ENCODE assay signal across 9 mouse cellular contexts in the genomic region with DNA sequence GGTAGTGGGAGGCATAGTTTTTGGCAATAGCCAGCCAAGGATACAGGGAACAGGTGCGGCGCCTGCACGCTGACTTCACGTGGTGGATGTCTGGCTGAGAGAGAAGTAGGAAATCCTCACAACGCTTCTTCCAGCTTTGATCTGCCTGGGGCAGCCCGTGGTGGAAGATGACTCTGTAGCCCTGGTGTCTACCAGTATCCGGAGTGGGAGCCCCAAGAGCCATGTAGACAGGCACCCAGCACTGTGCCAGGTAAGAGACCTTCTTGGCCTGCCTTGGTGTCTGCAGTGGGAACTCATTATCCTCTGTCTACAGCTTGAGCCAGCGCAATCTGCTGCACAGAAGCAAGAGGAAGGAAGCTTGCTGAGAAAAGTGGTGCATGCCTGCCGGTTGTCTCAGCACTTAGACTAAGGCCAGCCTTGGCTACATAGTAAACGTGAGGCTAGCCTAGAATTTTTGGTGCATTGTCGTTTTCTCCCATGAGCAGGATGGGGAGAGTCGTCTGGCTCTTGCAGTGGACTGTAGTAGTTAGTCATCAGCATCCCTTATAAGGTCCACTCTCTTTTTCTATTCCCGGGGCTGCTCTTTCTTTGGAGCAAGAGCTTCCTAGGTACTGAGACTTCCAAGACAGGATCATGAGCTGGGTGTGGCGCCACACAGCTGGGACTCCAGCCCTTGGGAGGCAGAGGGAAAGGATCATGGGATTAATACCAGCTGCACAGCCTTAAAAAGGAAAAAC. TPM values are rescaled to one million over a fixed set of nuclear protein-coding genes. Genes with fewer than 3 reads are reported as not detected.
DNase-seq lines count a peak whose midpoint lies in the region; ATAC-seq and TF ChIP-seq lines count a peak whose summit lies in the region.
"Had no signal": no experiment of that assay in that cellular context is flagged by ENCODE, and none has a peak within 500 bp of the region (broad histone marks: within the 10 kb centered on the region; RNA-seq: fewer than 3 reads in every experiment).

No protein-coding gene starts in this region.

- H3K36me3 ChIP-seq in spleen, adult 2 months (ENCODE audit: control insufficient read depth, insufficient read depth, low read length): no peaks in the 10 kb centered on the region; the same call in 1 of the 2 replicates
- H3K36me3 ChIP-seq in forebrain, embryonic 13.5 days (ENCODE audit: poor library complexity, severe bottlenecking): peaks cover 4% of the 10 kb centered on the region; the same call in 1 of the 2 replicates
- peaks cover 14% of the 10 kb centered on the region; the same call in 1 of the 2 replicates for H3K36me3 ChIP-seq in liver, embryonic 11.5 days (ENCODE audit: control insufficient read depth, insufficient read depth, low read length)
- H3K36me3 ChIP-seq in stomach, embryonic 16.5 days (ENCODE audit: control insufficient read depth, insufficient read depth, low read length): no peaks in the 10 kb centered on the region

- 30% methylated on average over 14 of the region's 14 CpGs for WGBS in spleen, adult 2 months
- 86% methylated on average over 14 of the region's 14 CpGs for WGBS in forebrain, embryonic 13.5 days
- 39% methylated on average over 14 of the region's 14 CpGs for WGBS in liver, embryonic 11.5 days
- WGBS in stomach, embryonic 16.5 days: 65% methylated on average over 14 of the region's 14 CpGs

- no peak for ATAC-seq in forebrain, embryonic 13.5 days
- no peak for ATAC-seq in liver, embryonic 11.5 days (replicated peaks; ENCODE audit: low FRiP score)
- no peak for ATAC-seq in stomach, embryonic 16.5 days (ENCODE audit: insufficient read depth, low FRiP score)

- H3K27me3 ChIP-seq in spleen, adult 2 months (ENCODE audit: control insufficient read depth, insufficient read depth, low read length): no peaks in the 10 kb centered on the region
- peaks cover 7% of the 10 kb centered on the region; the same call in 1 of the 2 replicates for H3K27me3 ChIP-seq in forebrain, embryonic 13.5 days
- H3K27me3 ChIP-seq in liver, embryonic 11.5 days (replicated peaks; ENCODE audit: control insufficient read depth, insufficient read depth, low read length): no peaks in the 10 kb centered on the region
- no peaks in the 10 kb centered on the region for H3K27me3 ChIP-seq in stomach, embryonic 16.5 days (ENCODE audit: control insufficient read depth, insufficient read depth, low read length)

- DNase-seq in spleen, adult 2 months (ENCODE audit: low read depth in 1 of 2, low spot score in 2 of 2): no peak
- no peak for DNase-seq in spleen, postnatal 4 days (ENCODE audit: low spot score in 2 of 2)
- no peak for DNase-seq in liver, embryonic 11.5 days (ENCODE audit: low spot score)
- DNase-seq in cerebellum, adult 11-12 months: no peak
- no peak for DNase-seq in embryo, embryonic 10.5 days (ENCODE audit: low spot score)
- DNase-seq in left cerebral cortex, postnatal 14 days (ENCODE audit: low spot score in 2 of 2): no peak
- DNase-seq: adrenal gland, postnatal 14 days had no signal

- peaks cover 7% of the 10 kb centered on the region; the same call in 1 of the 2 replicates for H3K4me1 ChIP-seq in spleen, adult 2 months (ENCODE audit: control insufficient read depth, insufficient read depth, insufficient read length)
- H3K4me1 ChIP-seq in forebrain, embryonic 13.5 days: peaks cover 17% of the 10 kb centered on the region
- H3K4me1 ChIP-seq in liver, embryonic 11.5 days (replicated peaks; ENCODE audit: control insufficient read depth, insufficient read depth, low read length): peaks cover 34% of the 10 kb centered on the region
- 0 out of 2 replicates have a peak, but pooled peaks cover 10% of the 10 kb centered on the region for H3K4me1 ChIP-seq in stomach, embryonic 16.5 days (ENCODE audit: control insufficient read depth, insufficient read depth, low read length)

- no peaks in the 10 kb centered on the region for H3K9me3 ChIP-seq in forebrain, embryonic 13.5 days (replicated peaks)
- no peaks in the 10 kb centered on the region for H3K9me3 ChIP-seq in liver, embryonic 11.5 days (ENCODE audit: control insufficient read depth, low read length)
- no peaks in the 10 kb centered on the region for H3K9me3 ChIP-seq in stomach, embryonic 16.5 days (replicated peaks; ENCODE audit: control insufficient read depth, low read length)

- intact Hi-C loops in left cerebral cortex, postnatal 14 days (cut with DNase I): no loop called here

- TF ChIP-seq CTCF in spleen, adult 2 months (IDR thresholded peaks at IDR 0.05; ENCODE audit: extremely low read depth, insufficient read depth, insufficient read length, insufficient replicate concordance): no peak

- H3K4me3 ChIP-seq in spleen, adult 2 months (ENCODE audit: extremely low read depth, insufficient read depth, insufficient read length): peak overlapping the region; percentile 23; the same call in 1 of the 2 replicates
- H3K4me3 ChIP-seq in forebrain, embryonic 13.5 days: peak overlapping the region; percentile 54
- peak overlapping the region; percentile 71 for H3K4me3 ChIP-seq in liver, embryonic 11.5 days (ENCODE audit: low read depth, low read length)
- peak overlapping the region; percentile 63 for H3K4me3 ChIP-seq in stomach, embryonic 16.5 days (replicated peaks; ENCODE audit: low read length)

- no peak overlapping the region for H3K9ac ChIP-seq in forebrain, embryonic 13.5 days
- peak overlapping the region; percentile 77 for H3K9ac ChIP-seq in liver, embryonic 11.5 days (ENCODE audit: low read depth, low read length)
- H3K9ac ChIP-seq in stomach, embryonic 16.5 days (ENCODE audit: low read length): peak overlapping the region; percentile 70

- no peak for TF ChIP-seq POLR2A in spleen, adult 2 months (IDR thresholded peaks at IDR 0.05; ENCODE audit: low read depth, low read length)

- H3K27ac ChIP-seq in spleen, adult 2 months (ENCODE audit: insufficient read depth, low read length): no peak overlapping the region
- no peak overlapping the region for H3K27ac ChIP-seq in forebrain, embryonic 13.5 days
- H3K27ac ChIP-seq in liver, embryonic 11.5 days (ENCODE audit: low read depth, low read length): peak overlapping the region; percentile 83
- 0 out of 2 replicates have a peak overlapping the region, but pooled peaks have one; percentile 30 for H3K27ac ChIP-seq in stomach, embryonic 16.5 days (ENCODE audit: low read length)

- H3K4me2 ChIP-seq in forebrain, embryonic 13.5 days: peak overlapping the region; percentile 95
- H3K4me2 ChIP-seq in liver, embryonic 11.5 days: peak overlapping the region; percentile 80
- peak overlapping the region; percentile 93 for H3K4me2 ChIP-seq in stomach, embryonic 16.5 days (ENCODE audit: low read depth, low read length)

RNA-seq across cellular contexts. Expression of gene Pnpo, which starts 1.2 kb away (rescaled TPM):
- polyA plus RNA-seq in spleen, adult 2 months (2012; rRNA removed): 33.2 and 57.0 TPM in 2 replicates
- 13.9 and 20.0 TPM in 2 replicates for polyA plus RNA-seq in forebrain, embryonic 13.5 days (2015; fragmentation: Nextera tagmentation; extraction: Ambion mirVana)
- 206 and 226 TPM in 2 replicates for polyA plus RNA-seq in liver, embryonic 11.5 days (2014; fragmentation: Nextera tagmentation; extraction: Ambion mirVana)
- polyA plus RNA-seq in stomach, embryonic 16.5 days (2015; fragmentation: Nextera tagmentation; extraction: Ambion mirVana): 70.7 and 76.8 TPM in 2 replicates
- total RNA-seq in left cerebral cortex, postnatal 14 days (2021): 10 to 100 TPM; 38.0 to 40.3 TPM

RNA-seq across cellular contexts. Expression of gene Prr15l, which starts 17.1 kb away (rescaled TPM):
- polyA plus RNA-seq in spleen, adult 2 months (2012; rRNA removed): 1.8 and 2.2 TPM in 2 replicates
- 0.08 and 0.25 TPM in 2 replicates for polyA plus RNA-seq in forebrain, embryonic 13.5 days (2015; fragmentation: Nextera tagmentation; extraction: Ambion mirVana)
- polyA plus RNA-seq in liver, embryonic 11.5 days (2014; fragmentation: Nextera tagmentation; extraction: Ambion mirVana): 1.8 and 2.2 TPM in 2 replicates
- polyA plus RNA-seq in stomach, embryonic 16.5 days (2015; fragmentation: Nextera tagmentation; extraction: Ambion mirVana): 70.8 and 81.7 TPM in 2 replicates
- total RNA-seq in left cerebral cortex, postnatal 14 days (2021): not detected

RNA-seq across cellular contexts. Expression of gene Cdk5rap3, which starts 28.7 kb away (rescaled TPM):
- 31.7 and 36.0 TPM in 2 replicates for polyA plus RNA-seq in spleen, adult 2 months (2012; rRNA removed)
- polyA plus RNA-seq in forebrain, embryonic 13.5 days (2015; fragmentation: Nextera tagmentation; extraction: Ambion mirVana): 102 and 104 TPM in 2 replicates
- polyA plus RNA-seq in liver, embryonic 11.5 days (2014; fragmentation: Nextera tagmentation; extraction: Ambion mirVana): 69.6 and 71.3 TPM in 2 replicates
- 68.7 and 75.0 TPM in 2 replicates for polyA plus RNA-seq in stomach, embryonic 16.5 days (2015; fragmentation: Nextera tagmentation; extraction: Ambion mirVana)
- 10 to 100 TPM; 38.9 to 39.9 TPM for total RNA-seq in left cerebral cortex, postnatal 14 days (2021)

RNA-seq across cellular contexts. Expression of gene Sp2, which starts 37.7 kb away (rescaled TPM):
- 23.9 and 29.1 TPM in 2 replicates for polyA plus RNA-seq in spleen, adult 2 months (2012; rRNA removed)
- polyA plus RNA-seq in forebrain, embryonic 13.5 days (2015; fragmentation: Nextera tagmentation; extraction: Ambion mirVana): 18.3 and 18.8 TPM in 2 replicates
- polyA plus RNA-seq in liver, embryonic 11.5 days (2014; fragmentation: Nextera tagmentation; extraction: Ambion mirVana): 18.3 and 18.9 TPM in 2 replicates
- 13.4 and 14.6 TPM in 2 replicates for polyA plus RNA-seq in stomach, embryonic 16.5 days (2015; fragmentation: Nextera tagmentation; extraction: Ambion mirVana)
- 10 to 100 TPM; 10.1 to 11.8 TPM for total RNA-seq in left cerebral cortex, postnatal 14 days (2021)

Comparison
In these comparisons a context has a peak if more than half of its experiments do, and no peak if none do; other contexts are left out.
1. H3K27ac ChIP-seq: peak in liver, embryonic 11.5 days (single experiment) and stomach, embryonic 16.5 days (single experiment); none in spleen, adult 2 months (single experiment) and forebrain, embryonic 13.5 days (single experiment).
2. RNA of gene Prr15l, which starts 17.1 kb away (polyA plus RNA-seq): 70.8 to 81.7 TPM in stomach, embryonic 16.5 days; 1.8 to 2.2 TPM in spleen, adult 2 months, 1.8 to 2.2 TPM in liver, embryonic 11.5 days and 0.08 to 0.25 TPM in forebrain, embryonic 13.5 days; every median in the first group is over 10 times any median in the second.
3. Peak in every context shown above with its lines, with median percentiles within 50 percentile points of each other: H3K4me3 ChIP-seq and H3K4me2 ChIP-seq.